Mouse (Mus musculus) C2C12 (cell line): ENCODE results near the gene Dnaja1.

Experiments used
- CTCF ChIP-seq: IDR thresholded peaks from one replicate; pipeline ENCODE4 v1.5.1; 2011; ENCODE audit not compliant: control insufficient read depth, insufficient read depth, insufficient read length
- MAX ChIP-seq: IDR thresholded peaks from one replicate; pipeline ENCODE4 v1.6.1; 2011; ENCODE audit warnings: mild to moderate bottlenecking, control low read depth
- MYOD1 ChIP-seq: IDR thresholded peaks from one replicate; pipeline ENCODE4 v1.6.1; 2011; ENCODE audit warnings: low read depth; ENCODE audit not compliant: control insufficient read depth, insufficient read length
- MYOG ChIP-seq: IDR thresholded peaks from one replicate; pipeline ENCODE4 v1.6.1; 2011; ENCODE audit not compliant: control insufficient read depth, insufficient read length; ENCODE audit errors: extremely low read depth
- USF1 ChIP-seq: IDR thresholded peaks from one replicate; pipeline ENCODE4 v1.6.1; 2011; ENCODE audit warnings: low read depth, mild to moderate bottlenecking, control low read depth, moderate library complexity

DNA sequence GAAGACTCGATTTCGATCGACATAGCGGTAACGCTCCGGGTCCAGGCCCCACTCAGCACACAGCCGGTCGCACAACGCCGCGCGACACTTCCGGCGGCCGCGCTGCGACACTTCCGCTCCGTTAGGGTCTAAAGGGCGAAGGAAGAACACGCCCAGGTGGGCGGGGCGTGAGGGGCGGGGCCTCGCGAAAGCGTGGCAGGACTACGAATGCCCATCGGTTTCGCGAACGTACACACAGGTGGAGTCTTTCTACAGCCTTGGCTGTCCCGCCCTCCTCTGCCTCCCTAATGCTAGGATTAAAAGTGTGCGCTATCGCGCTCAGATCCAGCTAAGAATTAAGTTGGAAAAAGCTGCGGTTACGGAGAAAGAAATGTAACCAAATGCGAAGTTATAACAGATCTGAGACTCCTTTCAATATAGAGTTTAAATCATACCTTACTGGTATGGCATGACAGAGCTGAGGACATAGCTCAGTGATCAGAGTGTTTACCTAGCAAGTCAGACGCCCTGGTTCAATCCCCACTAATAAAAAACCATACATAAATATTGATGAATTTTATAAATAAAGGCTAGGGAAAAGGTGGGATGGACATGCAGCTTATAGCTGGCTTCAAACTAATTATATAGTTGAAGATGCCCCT lies 36.0 kb downstream of the Dnaja1 start, which contains the start of gene Smu1:
- TF ChIP-seq MAX (peak; percentile 77), USF1 (no peak), CTCF (no peak), MYOD1 (no peak), MYOG (no peak)
